Mouse (Mus musculus) intestine, embryonic 16.5 days (tissue): Measurements from ENCODE around the gene Tmem210. TPM values are rescaled to one million over a fixed set of nuclear protein-coding genes. Genes with fewer than 3 reads are reported as not detected.

Experiments
- ATAC-seq: fragments of 200-750 bp; cut with Nextera tagmentation; 2 replicates; pipeline ENCODE4 v1.8.0; 2017; ENCODE audit warnings: moderate TSS enrichment, moderate library complexity
- H3K27ac ChIP-seq: fragments of 300-500 bp; sonication (generic); 2 replicates; pipeline ENCODE4 v1.5.1; 2014; ENCODE audit warnings: mild to moderate bottlenecking, low read length
- H3K27me3 ChIP-seq: fragments of 300-500 bp; sonication (generic); replicated peaks from 2 replicates; pipeline ENCODE4 v1.6.1; 2014; ENCODE audit warnings: low read length, control low read depth, mixed read lengths; ENCODE audit not compliant: control insufficient read depth, insufficient read depth
- H3K36me3 ChIP-seq: fragments of 300-500 bp; sonication (generic); 2 replicates; pipeline ENCODE4 v1.6.1; 2014; ENCODE audit warnings: low read length, control low read depth; ENCODE audit not compliant: control insufficient read depth, insufficient read depth
- H3K4me1 ChIP-seq: fragments of 300-500 bp; sonication (generic); 2 replicates; pipeline ENCODE4 v1.6.1; 2014; ENCODE audit warnings: low read length, control low read depth, mixed read lengths; ENCODE audit not compliant: control insufficient read depth, insufficient read depth
- H3K4me2 ChIP-seq: fragments of 300-500 bp; sonication (generic); 2 replicates; pipeline ENCODE4 v1.6.1; 2014; ENCODE audit warnings: low read depth, low read length, control low read depth
- H3K4me3 ChIP-seq: fragments of 300-500 bp; sonication (generic); 2 replicates; pipeline ENCODE4 v1.5.1; 2014; ENCODE audit warnings: mild to moderate bottlenecking, low read length
- H3K9ac ChIP-seq: fragments of 300-500 bp; sonication (generic); 2 replicates; pipeline ENCODE4 v1.6.1; 2014; ENCODE audit warnings: low read depth, low read length
- H3K9me3 ChIP-seq: fragments of 300-500 bp; sonication (generic); 2 replicates; pipeline ENCODE4 v1.6.1; 2016; ENCODE audit warnings: low read length, control low read depth; ENCODE audit not compliant: control insufficient read depth
- WGBS: fragments of 180-500 bp; shearing (Covaris S2); extraction: QIAGEN DNeasy Blood & Tissue Kit; methylation state at CpG from one replicate; pipeline ENCODE4 v1.1.7; 2014; 5-methylcytosine and 5-hydroxymethylcytosine counted together
- polyA plus RNA-seq: library from polyadenylated mRNA; unstranded; fragments of >200 nt; fragmentation: Nextera tagmentation; extraction: Ambion mirVana; gene quantifications from 2 replicates; pipeline ENCODE4 v1.2.1, GENCODE M21; 2015

Tmem210 gene
- polyA plus RNA-seq, 1 experiment from 2014 or later = not detected

DNA sequence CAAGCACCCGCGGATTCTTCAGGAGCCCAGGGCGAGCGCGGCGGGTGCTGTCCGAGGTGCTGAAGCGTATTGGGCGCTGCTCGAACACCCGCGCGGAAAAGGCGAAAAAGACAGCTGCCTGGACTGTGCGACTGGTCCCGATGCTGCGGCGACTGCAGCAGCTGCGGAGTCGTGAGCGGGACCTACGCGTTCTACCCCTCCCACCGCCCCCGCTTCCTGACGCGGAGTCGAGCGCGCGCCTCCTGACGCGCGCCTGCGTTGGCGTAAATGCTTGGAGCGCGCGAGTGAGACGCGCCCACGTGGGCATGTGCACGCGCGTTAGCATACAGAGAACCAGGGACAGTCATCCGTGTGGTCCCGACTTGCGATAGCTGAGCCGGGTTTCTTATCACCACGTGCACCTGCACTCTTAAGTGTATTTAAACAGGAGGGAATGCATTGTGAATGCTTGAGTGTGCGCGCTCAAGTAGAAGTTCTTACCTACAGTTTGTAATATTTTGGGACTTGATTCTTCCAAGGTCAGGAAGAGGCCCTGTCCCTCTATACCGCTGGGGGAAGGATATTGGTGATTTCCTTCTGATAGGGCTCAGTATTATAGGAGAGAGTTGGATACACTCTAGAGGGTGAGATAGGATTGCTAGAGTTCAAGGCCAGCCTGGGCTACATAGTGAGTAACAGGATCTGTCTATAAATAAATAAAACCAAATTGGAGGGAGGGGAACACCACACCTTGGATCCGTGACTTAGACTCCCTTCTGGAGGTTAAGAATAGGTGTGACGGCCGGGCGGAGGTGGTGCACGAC, 31.2 kb downstream of the Tmem210 start, which contains the start of gene Grin1:
TSS of gene Grin1 (minus strand) at position 217 of the 803 bp plus-strand sequence.
- H3K27ac ChIP-seq = no peak within 1 kb of the TSS
- H3K36me3 ChIP-seq = no peaks in the 10 kb centered on the region
- no peaks in the 10 kb centered on the region for H3K9me3 ChIP-seq
- ATAC-seq = peak; percentile 81
- peak within 1 kb of the TSS; percentile 39 for H3K4me3 ChIP-seq
- H3K4me2 ChIP-seq = peak within 1 kb of the TSS; percentile 61
- peaks cover 38% of the 10 kb centered on the region for H3K27me3 ChIP-seq
- H3K4me1 ChIP-seq = 0 out of 2 replicates have a peak, but pooled peaks cover 3% of the 10 kb centered on the region
- H3K9ac ChIP-seq = no peak within 1 kb of the TSS
- WGBS = 9% methylated on average over 57 of the region's 58 CpGs

DNA sequence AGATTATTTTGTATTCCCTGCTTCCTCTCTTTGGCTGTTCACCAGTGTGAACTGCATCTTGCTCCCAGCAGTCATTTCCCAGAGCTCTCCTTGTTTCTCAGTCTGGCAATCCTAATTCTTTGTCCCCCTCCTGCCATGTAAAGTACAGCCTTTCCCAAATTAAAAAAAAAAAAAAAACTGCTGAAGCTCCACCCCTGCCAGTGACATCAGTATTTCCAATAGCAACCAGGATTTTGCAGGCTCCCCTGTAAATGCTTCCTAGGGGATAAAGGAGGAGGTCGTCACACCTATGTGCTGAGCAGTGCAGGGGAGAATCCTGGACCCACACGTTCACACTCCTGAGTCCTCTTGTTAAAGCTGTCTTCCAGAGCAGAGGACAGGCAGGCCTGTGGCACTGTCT, 32.1 kb downstream of the Tmem210 start:
- Histone ChIP-seq H3K4me3 (no peak overlapping the region), H3K27ac (no peak overlapping the region), H3K4me2 (no peak overlapping the region), H3K9ac (no peak overlapping the region), H3K9me3 (no peaks in the 10 kb centered on the region), H3K36me3 (no peaks in the 10 kb centered on the region), H3K4me1 (0 out of 2 replicates have a peak, but pooled peaks cover 3% of the 10 kb centered on the region), H3K27me3 (peaks cover 33% of the 10 kb centered on the region)
- ATAC-seq = no peak
- WGBS = 31% methylated on average over 2 of the region's 2 CpGs

DNA sequence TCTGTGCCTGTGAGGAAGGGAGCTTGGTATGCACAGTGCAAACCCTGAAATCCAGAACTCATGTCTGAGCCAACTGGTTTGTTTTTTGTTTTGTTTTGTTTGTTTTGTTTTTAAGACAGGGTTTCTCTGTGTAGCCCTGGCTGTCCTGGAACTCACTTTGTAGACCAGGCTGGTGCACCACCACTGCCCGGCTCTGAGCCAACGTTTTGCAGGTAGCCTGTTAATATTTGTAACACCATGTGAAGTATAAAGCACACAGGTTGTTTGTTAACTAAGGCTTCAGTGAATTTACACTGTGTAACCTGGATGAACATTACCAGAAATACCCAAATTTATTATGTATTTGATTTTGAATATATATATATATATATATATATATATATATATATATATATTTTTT, 38.1 kb downstream of the Tmem210 start:
- H3K9me3 ChIP-seq = no peaks in the 10 kb centered on the region
- H3K27ac ChIP-seq = no peak overlapping the region
- 74% methylated on average over 2 of the region's 2 CpGs for WGBS
- H3K4me2 ChIP-seq = no peak overlapping the region
- no peaks in the 10 kb centered on the region for H3K36me3 ChIP-seq
- H3K9ac ChIP-seq = no peak overlapping the region
- ATAC-seq = no peak
- H3K27me3 ChIP-seq = no peaks in the 10 kb centered on the region
- no peak overlapping the region for H3K4me3 ChIP-seq
- no peaks in the 10 kb centered on the region for H3K4me1 ChIP-seq

DNA sequence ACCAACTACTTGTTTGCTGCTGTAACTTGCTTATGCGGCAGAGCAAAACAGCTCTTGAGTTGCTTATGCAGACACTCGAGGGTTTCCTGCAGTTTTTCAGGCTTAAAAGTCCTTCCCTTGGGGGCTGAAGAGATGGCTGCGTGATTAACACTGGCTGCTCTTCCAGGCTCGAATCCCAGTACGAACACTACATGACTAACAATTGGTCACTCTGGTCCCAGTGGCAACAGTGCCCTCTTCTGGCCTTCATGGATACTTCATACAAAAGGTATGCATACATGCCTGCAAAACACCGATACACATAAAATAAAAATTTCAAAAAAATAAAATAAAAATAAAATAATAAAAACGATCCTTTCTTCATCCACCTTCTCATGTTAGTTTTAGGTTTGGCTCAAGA, 40.5 kb downstream of the Tmem210 start:
- no peak overlapping the region for H3K27ac ChIP-seq
- H3K9me3 ChIP-seq = no peaks in the 10 kb centered on the region
- no peak overlapping the region for H3K9ac ChIP-seq
- no peak overlapping the region for H3K4me3 ChIP-seq
- no peaks in the 10 kb centered on the region for H3K36me3 ChIP-seq
- H3K27me3 ChIP-seq = no peaks in the 10 kb centered on the region
- ATAC-seq = no peak
- H3K4me2 ChIP-seq = no peak overlapping the region
- peaks cover 9% of the 10 kb centered on the region for H3K4me1 ChIP-seq
- 36% methylated on average over 7 of the region's 7 CpGs for WGBS

GRCm38 (mm10) chr2:25331470-25331869, 43.5 kb downstream of the Tmem210 start:
- 59% methylated on average over 9 of the region's 9 CpGs for WGBS
- Histone ChIP-seq H3K36me3 (0 out of 2 replicates have a peak, but pooled peaks cover 2% of the 10 kb centered on the region), H3K4me1 (peaks cover 13% of the 10 kb centered on the region), H3K4me3 (peak overlapping the region; percentile 97), H3K9me3 (no peaks in the 10 kb centered on the region), H3K27ac (no peak overlapping the region), H3K27me3 (no peaks in the 10 kb centered on the region), H3K9ac (peak overlapping the region; percentile 96), H3K4me2 (peak overlapping the region; percentile 71)
- no peak for ATAC-seq

DNA sequence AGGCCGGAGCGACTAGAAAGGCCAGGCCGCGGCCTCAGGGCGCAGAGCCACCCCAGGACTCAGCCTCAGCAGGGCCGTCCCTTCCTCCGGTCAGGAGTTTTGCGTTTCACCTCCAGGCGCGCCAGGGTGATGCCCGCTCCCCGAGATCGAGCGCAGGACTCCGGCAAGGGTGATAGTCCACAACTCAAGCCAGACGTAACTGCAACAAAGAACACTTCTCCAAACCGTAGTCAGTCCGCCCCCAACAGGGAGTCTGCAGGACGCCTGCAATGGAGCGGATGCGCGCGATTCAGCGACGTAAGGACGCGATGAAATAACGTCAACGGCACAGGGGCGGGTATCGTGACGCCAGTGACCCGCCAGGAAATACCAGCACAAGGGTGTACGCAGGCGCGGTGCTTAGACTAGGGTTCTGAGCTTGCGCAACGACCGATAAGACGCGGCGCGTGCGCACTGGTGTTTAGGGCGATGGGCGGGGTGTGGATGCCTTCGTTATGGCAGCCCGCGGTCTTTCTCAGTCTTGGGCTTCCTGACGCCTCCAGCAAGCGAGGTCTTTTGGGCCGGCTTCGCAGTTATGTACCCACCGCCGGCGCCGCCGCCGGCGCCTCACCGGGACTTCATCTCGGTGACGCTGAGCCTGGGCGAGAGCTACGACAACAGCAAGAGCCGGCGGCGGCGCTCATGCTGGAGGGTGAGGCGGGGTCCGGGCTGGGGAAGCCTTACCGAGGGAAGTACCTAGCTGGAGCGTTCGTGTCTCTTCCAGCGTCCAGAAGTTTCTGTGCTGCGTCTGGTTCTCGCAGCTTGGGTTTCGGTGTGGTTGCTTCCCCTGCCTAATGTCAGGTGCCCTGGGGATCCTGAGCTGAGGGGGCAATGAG, 44.6 kb downstream of the Tmem210 start, which contains the start of gene Man1b1:
TSS of gene Man1b1 (plus strand) at position 53 of the 875 bp plus-strand sequence.
- peak; percentile 99 for ATAC-seq
- H3K4me2 ChIP-seq = peak within 1 kb of the TSS; percentile 85
- H3K27me3 ChIP-seq = no peaks in the 10 kb centered on the region
- peaks cover 13% of the 10 kb centered on the region for H3K4me1 ChIP-seq
- H3K9ac ChIP-seq = peak within 1 kb of the TSS; percentile 96
- H3K9me3 ChIP-seq = no peaks in the 10 kb centered on the region
- under 1% methylated on average over 78 of the region's 78 CpGs for WGBS
- H3K27ac ChIP-seq = peak within 1 kb of the TSS; percentile 88
- H3K4me3 ChIP-seq = peak within 1 kb of the TSS; percentile 97
- 0 out of 2 replicates have a peak, but pooled peaks cover 4% of the 10 kb centered on the region for H3K36me3 ChIP-seq

DNA sequence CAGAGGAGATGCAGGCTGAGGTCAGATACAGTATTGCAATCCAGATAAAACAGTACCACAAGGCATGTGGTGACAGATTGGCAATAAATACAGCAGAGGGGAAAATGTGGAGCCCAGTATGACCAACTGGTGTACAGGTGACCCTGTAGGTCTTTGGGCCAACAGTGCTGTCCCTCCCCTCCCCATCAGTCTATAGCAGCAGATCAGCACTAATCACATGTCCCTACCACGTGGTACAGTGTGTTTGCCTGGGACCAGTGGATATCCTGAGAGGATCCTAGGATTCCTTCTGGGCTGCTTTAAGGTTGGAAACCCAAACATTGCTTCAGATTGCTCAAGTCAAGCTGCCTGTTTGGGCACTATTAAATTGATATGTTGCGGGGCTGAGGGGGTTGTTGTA, 45.6 kb downstream of the Tmem210 start:
- no peaks in the 10 kb centered on the region for H3K9me3 ChIP-seq
- ATAC-seq = no peak
- peak overlapping the region; percentile 96; the same call in 1 of the 2 replicates for H3K9ac ChIP-seq
- peak overlapping the region; percentile 85 for H3K4me2 ChIP-seq
- no peaks in the 10 kb centered on the region for H3K27me3 ChIP-seq
- H3K4me1 ChIP-seq = peaks cover 13% of the 10 kb centered on the region
- H3K4me3 ChIP-seq = peak overlapping the region; percentile 97
- no peak overlapping the region for H3K27ac ChIP-seq
- peaks cover 8% of the 10 kb centered on the region; the same call in 1 of the 2 replicates for H3K36me3 ChIP-seq
- WGBS = 70% methylated on average over 2 of the region's 2 CpGs

- no peak overlapping the region for H3K27ac ChIP-seq
- ATAC-seq = no peak
- peaks cover 6% of the 10 kb centered on the region for H3K4me1 ChIP-seq
- peaks cover 11% of the 10 kb centered on the region; the same call in 1 of the 2 replicates for H3K36me3 ChIP-seq
- H3K9ac ChIP-seq = no peak overlapping the region
- no peak overlapping the region for H3K4me2 ChIP-seq
- H3K27me3 ChIP-seq = no peaks in the 10 kb centered on the region
- no peaks in the 10 kb centered on the region for H3K9me3 ChIP-seq
- 95% methylated on average over 6 of the region's 6 CpGs for WGBS
- H3K4me3 ChIP-seq = no peak overlapping the region
Measured at GRCm38 (mm10) chr2:25338303-25338702, 50.4 kb downstream of the Tmem210 start.
